Mouse (Mus musculus): Measurements from ENCODE around the gene Elf5. TPM values are rescaled to one million over a fixed set of nuclear protein-coding genes. Genes with fewer than 3 reads are reported as not detected.

Elf5 gene
- total RNA-seq, 2 experiments from 2014 or later, result 0.72 to 1.0 TPM

Other genes starting within 250 kb of the Elf5 start
- gene Ehf, start 108.4 kb upstream of the Elf5 start, total RNA-seq (2021), result under 1 TPM; 0.13 to 0.25 TPM
- 10 to 100 TPM; 55.0 to 60.0 TPM for gene Cat, start 73.5 kb downstream of the Elf5 start, total RNA-seq (2021)
- gene Abtb2, start 154.6 kb downstream of the Elf5 start, total RNA-seq (2021), result 10 to 100 TPM; 13.4 to 13.7 TPM

Data from left cerebral cortex, postnatal 14 days (tissue).